Mouse (Mus musculus): Measurements from ENCODE around the gene Snx30.

GRCm38 (mm10) chr4:59932505-59933281 lies 127.1 kb downstream of the Snx30 start:
- TF ChIP-seq CTCF (IDR thresholded peaks at IDR 0.05; ENCODE audit: low read depth) (no peak; the same call in 1 of the 2 replicates), EP300 (IDR thresholded peaks at IDR 0.05; ENCODE audit: low read depth) (no peak)

Measured in liver, postnatal 0 days (tissue).